Mouse (Mus musculus) testis, adult 2 months (tissue): ENCODE measurements at regions not wholly inside any gene's neighbourhood (a gene's known extent, or its start where the extent isn't known, plus 50 kb on each side); places are given as distances from the start of the nearest gene placed in this dataset.

ENCODE experiments used
- CTCF ChIP-seq: fragments of 200-500 bp; IDR thresholded peaks from 2 replicates; pipeline ENCODE4 v1.5.1; 2012; ENCODE audit warnings: low read depth, mild to moderate bottlenecking, inconsistent platforms, low read length, moderate library complexity; ENCODE audit not compliant: control insufficient read depth, insufficient read depth, insufficient replicate concordance
- POLR2A ChIP-seq: fragments of 200-500 bp; IDR thresholded peaks from 2 replicates; pipeline ENCODE4 v1.6.1; 2012; ENCODE audit warnings: low read depth, mild to moderate bottlenecking, inconsistent platforms, low read length, moderate library complexity; ENCODE audit not compliant: control insufficient read depth

DNA sequence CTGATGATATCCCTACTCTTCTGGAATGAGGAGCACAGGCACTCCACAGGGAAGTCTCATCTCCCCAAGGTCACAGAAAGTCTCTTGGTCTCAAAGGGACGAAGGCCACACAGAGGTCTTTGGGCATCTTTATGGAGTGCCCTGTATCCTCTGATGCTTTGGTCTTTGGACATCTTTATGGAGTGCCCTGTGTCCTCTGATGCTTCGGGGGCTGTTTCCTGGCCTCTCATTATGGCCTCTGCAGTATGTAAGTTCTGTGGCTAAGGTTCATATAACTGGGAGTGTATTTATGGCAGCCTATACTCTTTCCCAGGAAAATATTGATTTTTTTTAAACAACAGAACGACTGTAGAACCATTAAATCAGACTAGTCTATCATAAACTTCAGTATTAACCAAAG is 319.9 kb downstream of the Gm9195 start:
- TF ChIP-seq POLR2A (no peak), CTCF (no peak)
